Mouse (Mus musculus) testis, adult 2 months (tissue): ENCODE data around the gene 1600014C23Rik. TPM values are rescaled to one million over a fixed set of nuclear protein-coding genes. Genes with fewer than 3 reads are reported as not detected.
A peak's percentile ranks its signal among the peaks of the same experiment; 100 is the strongest.

Source experiments
- H3K27ac ChIP-seq: fragments of 200-500 bp; 2 replicates; pipeline ENCODE4 v1.5.1; 2012; ENCODE audit warnings: low read depth, low read length; ENCODE audit not compliant: control insufficient read depth, insufficient read depth
- H3K27me3 ChIP-seq: fragments of 200-500 bp; 2 replicates; pipeline ENCODE4 v1.6.1; 2012; ENCODE audit warnings: mild to moderate bottlenecking, low read length, moderate library complexity; ENCODE audit not compliant: control insufficient read depth, insufficient read depth
- H3K36me3 ChIP-seq: fragments of 200-500 bp; 2 replicates; pipeline ENCODE4 v1.6.1; 2012; ENCODE audit warnings: mild to moderate bottlenecking, low read length; ENCODE audit not compliant: control insufficient read depth, insufficient read depth
- H3K4me1 ChIP-seq: fragments of 200-500 bp; 2 replicates; pipeline ENCODE4 v1.6.1; 2012; ENCODE audit warnings: low read length; ENCODE audit not compliant: control insufficient read depth, insufficient read depth
- H3K4me3 ChIP-seq: fragments of 200-500 bp; 2 replicates; pipeline ENCODE4 v1.5.1; 2012; ENCODE audit warnings: low read depth, mild to moderate bottlenecking, low read length, moderate library complexity, mixed read lengths; ENCODE audit not compliant: control insufficient read depth
- CTCF ChIP-seq: fragments of 200-500 bp; IDR thresholded peaks from 2 replicates; pipeline ENCODE4 v1.5.1; 2012; ENCODE audit warnings: low read depth, mild to moderate bottlenecking, inconsistent platforms, low read length, moderate library complexity; ENCODE audit not compliant: control insufficient read depth, insufficient read depth, insufficient replicate concordance
- POLR2A ChIP-seq: fragments of 200-500 bp; IDR thresholded peaks from 2 replicates; pipeline ENCODE4 v1.6.1; 2012; ENCODE audit warnings: low read depth, mild to moderate bottlenecking, inconsistent platforms, low read length, moderate library complexity; ENCODE audit not compliant: control insufficient read depth
- polyA plus RNA-seq: library from polyadenylated mRNA; depleted of rRNA; stranded (reverse); fragments of >200 nt; gene quantifications from 2 replicates; pipeline ENCODE4 v1.2.3, GENCODE M21; 2012; rRNA removed

1600014C23Rik gene
- polyA plus RNA-seq, 1 experiment: 0.36 TPM

GRCm38 (mm10) chr17:45686093-45686619, 47.5 kb downstream of the 1600014C23Rik start, which contains the start of gene Mrpl14:
Gene Mrpl14 (plus strand): TSS chr17:45686322.
- Histone ChIP-seq H3K36me3 (no peaks in the 10 kb centered on the region), H3K27me3 (no peaks in the 10 kb centered on the region), H3K27ac (no peak within 1 kb of the TSS), H3K4me1 (peaks cover 17% of the 10 kb centered on the region), H3K4me3 (peak within 1 kb of the TSS; percentile 81)
- peak; percentile 64 for TF ChIP-seq POLR2A
- no peak for TF ChIP-seq CTCF

DNA sequence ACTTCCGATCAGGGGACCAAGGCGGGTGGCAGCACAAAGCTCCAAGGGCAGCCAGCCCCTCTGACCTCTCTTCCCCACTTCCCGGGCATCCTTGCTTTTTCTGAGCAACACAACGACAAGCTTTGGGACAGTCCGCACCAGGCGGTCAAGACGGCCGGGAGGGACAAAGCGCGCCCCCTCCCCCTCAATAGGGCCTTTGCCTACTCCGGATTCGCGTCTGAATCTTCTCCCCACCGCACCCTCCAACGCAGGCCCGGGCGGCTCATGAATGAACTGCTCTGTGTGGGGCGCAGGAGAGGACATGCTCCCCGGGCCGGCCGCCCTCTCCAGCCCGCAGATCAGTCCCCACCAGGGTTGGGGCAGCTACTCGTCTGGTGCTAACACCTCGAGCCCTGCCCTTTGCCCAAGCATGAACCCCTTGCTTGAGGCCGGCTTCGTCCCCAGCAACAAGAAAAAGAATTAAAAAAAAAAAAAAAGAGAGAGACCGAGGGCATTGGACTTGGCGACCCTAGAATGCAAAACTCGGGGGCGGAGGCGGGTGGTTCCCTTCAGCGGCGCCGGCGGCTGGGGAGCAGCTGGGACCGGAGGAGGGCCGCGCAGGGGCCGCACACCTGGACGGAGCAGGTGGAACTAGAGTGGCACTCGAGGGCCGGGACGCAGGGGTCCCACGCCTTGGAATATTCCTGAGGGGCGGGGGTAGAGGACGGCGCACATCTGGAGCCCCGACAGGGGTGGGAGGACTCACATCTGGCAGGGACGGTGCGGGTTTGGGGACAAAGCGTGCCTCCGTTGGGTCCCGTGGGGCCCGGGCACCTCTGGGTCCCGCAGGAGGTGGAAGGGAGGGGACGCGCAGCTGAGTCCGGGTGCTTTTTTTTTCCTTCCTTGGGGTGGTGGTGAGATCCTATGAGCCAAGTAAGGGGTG, 48.2 kb downstream of the 1600014C23Rik start:
- H3K4me1 ChIP-seq: peaks cover 20% of the 10 kb centered on the region
- TF ChIP-seq CTCF (no peak), POLR2A (no peak)
- H3K27me3 ChIP-seq: no peaks in the 10 kb centered on the region
- H3K36me3 ChIP-seq: no peaks in the 10 kb centered on the region
- H3K27ac ChIP-seq: no peak overlapping the region
- peak overlapping the region; percentile 81 for H3K4me3 ChIP-seq

GRCm38 (mm10) chr17:45684667-45685131, 48.9 kb downstream of the 1600014C23Rik start:
- Histone ChIP-seq H3K27me3 (no peaks in the 10 kb centered on the region), H3K36me3 (no peaks in the 10 kb centered on the region), H3K27ac (no peak overlapping the region), H3K4me3 (no peak overlapping the region), H3K4me1 (peaks cover 20% of the 10 kb centered on the region)
- TF ChIP-seq CTCF (no peak), POLR2A (no peak)

Other genes with a start within 250 kb of the 1600014C23Rik start
- gene Aars2, start 227.0 kb downstream of the 1600014C23Rik start, polyA plus RNA-seq: 19.3 and 23.4 TPM in 2 replicates
- gene Tcte1, start 210.4 kb downstream of the 1600014C23Rik start, polyA plus RNA-seq: 261 and 281 TPM in 2 replicates
- 0.35 and 0.37 TPM in 2 replicates for gene Tmem151b, start 184.2 kb downstream of the 1600014C23Rik start, polyA plus RNA-seq
- 0.83 and 0.95 TPM in 2 replicates for gene Nfkbie, start 178.1 kb downstream of the 1600014C23Rik start, polyA plus RNA-seq
- 26.6 and 35.6 TPM in 2 replicates for gene Slc35b2, start 170.0 kb downstream of the 1600014C23Rik start, polyA plus RNA-seq
- gene Hsp90ab1, start 160.6 kb downstream of the 1600014C23Rik start, polyA plus RNA-seq: 99.1 and 109 TPM in 2 replicates
- gene Slc29a1, start 134.2 kb downstream of the 1600014C23Rik start, polyA plus RNA-seq: 138 and 143 TPM in 2 replicates
- gene Mymx, start 131.7 kb downstream of the 1600014C23Rik start, polyA plus RNA-seq: 3.4 and 4.4 TPM in 2 replicates
- 28.2 and 28.4 TPM in 2 replicates for gene Capn11, start 74.5 kb downstream of the 1600014C23Rik start, polyA plus RNA-seq
- 15.4 and 18.8 TPM in 2 replicates for gene Mrpl14, start 47.5 kb downstream of the 1600014C23Rik start, polyA plus RNA-seq
- 5.4 and 6.4 TPM in 2 replicates for gene Tmem63b, start 46.9 kb downstream of the 1600014C23Rik start, polyA plus RNA-seq